Mouse (Mus musculus): Measurements from ENCODE around the gene Rnf121. TPM values are rescaled to one million over a fixed set of nuclear protein-coding genes. Genes with fewer than 3 reads are reported as not detected.

The Rnf121 gene
- total and polyA plus RNA-seq, 3 experiments = 10.3 to 24.8 (median 20.4) TPM

GRCm38 (mm10) chr7:102104126-102104525 lies 38.9 kb upstream of the Rnf121 start:
- Histone ChIP-seq H3K36me3 (replicated peaks in 1 of 2; ENCODE audit: control insufficient read depth in 1 of 2, insufficient read depth in 1 of 2, low read length in 1 of 2) (peaks cover 0 to 3% of the 10 kb centered on the region in 2 experiments), H3K79me2 (replicated peaks; ENCODE audit: control insufficient read depth, extremely low read depth, insufficient read depth, poor library complexity, severe bottlenecking) (no peaks in the 10 kb centered on the region), H3K9ac (ENCODE audit: insufficient read depth, low read depth) (no peak overlapping the region), H3K27me3 (replicated peaks) (no peaks in the 10 kb centered on the region), H3K4me1 (ENCODE audit: control insufficient read depth in 1 of 2, insufficient read depth in 2 of 2) (peaks cover 0 to 25% of the 10 kb centered on the region in 2 experiments; a peak in 3 of 4 replicates), H3K27ac (ENCODE audit: insufficient read depth, low read depth) (no peak overlapping the region), H3K9me3 (replicated peaks; ENCODE audit: low read length) (no peaks in the 10 kb centered on the region), H3K4me3 (replicated peaks in 1 of 3; ENCODE audit: low read depth in 2 of 3, low read length in 2 of 3, poor library complexity in 1 of 3) (no peak overlapping the region), H3K4me2 (ENCODE audit: insufficient read depth, low read depth, poor library complexity, severe bottlenecking) (no peak overlapping the region)
- TF ChIP-seq PAX5 (IDR thresholded peaks at IDR 0.05; ENCODE audit: low read length) (no peak), POLR2AphosphoS2 (IDR thresholded peaks at IDR 0.05; ENCODE audit: low read depth, low read length) (no peak), MAFK (IDR thresholded peaks at IDR 0.05; ENCODE audit: insufficient replicate concordance, low read length) (no peak), KAT2A (IDR thresholded peaks at IDR 0.05; ENCODE audit: insufficient replicate concordance, low read length) (no peak), MYC (IDR thresholded peaks at IDR 0.05; ENCODE audit: low read depth, low read length) (no peak), ETS1 (conservative IDR thresholded peaks at IDR 0.05; ENCODE audit: low read depth, low read length) (no peak), RAD21 (IDR thresholded peaks at IDR 0.05; ENCODE audit: low read depth, low read length) (no peak), BHLHE40 (IDR thresholded peaks at IDR 0.05; ENCODE audit: low read depth, low read length) (no peak), POLR2A (IDR thresholded peaks at IDR 0.05; ENCODE audit: low read depth, low read length) (no peak), USF2 (conservative IDR thresholded peaks at IDR 0.05; ENCODE audit: low read depth, low read length) (no peak), TBP (conservative IDR thresholded peaks at IDR 0.05; ENCODE audit: low read depth, low read length) (no peak)
- dilution Hi-C loops (cut with MboI; ENCODE audit: extremely low pct_ligation_motif_present, extremely low pct_unique_long_range_greater_than_20kb, low sequenced_read_pairs) (no loop called here), in situ Hi-C loops (cut with MboI; ENCODE audit: low pct_ligation_motif_present, low pct_unique_long_range_greater_than_20kb, low sequenced_read_pairs) (no loop called here)
- no peak for DNase-seq (ENCODE audit: extremely low read depth)

GRCm38 (mm10) chr7:102103555-102103954 lies 38.3 kb upstream of the Rnf121 start:
- in situ Hi-C loops (cut with MboI; ENCODE audit: low pct_ligation_motif_present, low pct_unique_long_range_greater_than_20kb, low sequenced_read_pairs) (no loop called here), dilution Hi-C loops (cut with MboI; ENCODE audit: extremely low pct_ligation_motif_present, extremely low pct_unique_long_range_greater_than_20kb, low sequenced_read_pairs) (no loop called here)
- Histone ChIP-seq H3K4me2 (ENCODE audit: insufficient read depth, low read depth, poor library complexity, severe bottlenecking) (no peak overlapping the region), H3K9ac (ENCODE audit: insufficient read depth, low read depth) (no peak overlapping the region), H3K36me3 (replicated peaks in 1 of 2; ENCODE audit: control insufficient read depth in 1 of 2, insufficient read depth in 1 of 2, low read length in 1 of 2) (peaks cover 0 to 9% of the 10 kb centered on the region in 2 experiments), H3K4me1 (ENCODE audit: control insufficient read depth in 1 of 2, insufficient read depth in 2 of 2) (peaks cover 0 to 25% of the 10 kb centered on the region in 2 experiments; a peak in 3 of 4 replicates), H3K4me3 (replicated peaks in 1 of 3; ENCODE audit: low read depth in 2 of 3, low read length in 2 of 3, poor library complexity in 1 of 3) (no peak overlapping the region), H3K9me3 (replicated peaks; ENCODE audit: low read length) (no peaks in the 10 kb centered on the region), H3K27me3 (replicated peaks) (no peaks in the 10 kb centered on the region), H3K79me2 (replicated peaks; ENCODE audit: control insufficient read depth, extremely low read depth, insufficient read depth, poor library complexity, severe bottlenecking) (no peaks in the 10 kb centered on the region), H3K27ac (ENCODE audit: insufficient read depth, low read depth) (no peak overlapping the region)
- no peak for TF ChIP-seq IRF4 (IDR thresholded peaks at IDR 0.05; ENCODE audit: low read depth, low read length)
- no peak for TF ChIP-seq MAFK (IDR thresholded peaks at IDR 0.05; ENCODE audit: insufficient replicate concordance, low read length)
- TF ChIP-seq EP300 (IDR thresholded peaks at IDR 0.05; ENCODE audit: low read length) = no peak
- no peak for TF ChIP-seq RAD21 (IDR thresholded peaks at IDR 0.05; ENCODE audit: low read depth, low read length)
- no peak for TF ChIP-seq HCFC1 (IDR thresholded peaks at IDR 0.05; ENCODE audit: low read depth, low read length)
- TF ChIP-seq E2F4 (IDR thresholded peaks at IDR 0.05; ENCODE audit: insufficient replicate concordance, low read depth, low read length) = no peak
- no peak for TF ChIP-seq CHD1 (IDR thresholded peaks at IDR 0.05; ENCODE audit: low read depth, low read length)
- no peak for TF ChIP-seq NRF1 (IDR thresholded peaks at IDR 0.05; ENCODE audit: low read depth, low read length)
- TF ChIP-seq CTCF (conservative IDR thresholded peaks at IDR 0.05 in 1 of 2, IDR thresholded peaks at IDR 0.05 in 1 of 2; ENCODE audit: low read depth in 2 of 2, low read length in 2 of 2) = no peak
- TF ChIP-seq NELFE (IDR thresholded peaks at IDR 0.05; ENCODE audit: low read depth, low read length) = no peak
- DNase-seq (ENCODE audit: extremely low read depth) = no peak
